Mouse (Mus musculus) testis, adult 2 months (tissue): ENCODE results near the gene Stpg1. TPM values are rescaled to one million over a fixed set of nuclear protein-coding genes. Genes with fewer than 3 reads are reported as not detected.

ENCODE experiments used
- H3K27ac ChIP-seq: fragments of 200-500 bp; 2 replicates; pipeline ENCODE4 v1.5.1; 2012; ENCODE audit warnings: low read depth, low read length; ENCODE audit not compliant: control insufficient read depth, insufficient read depth
- H3K27me3 ChIP-seq: fragments of 200-500 bp; 2 replicates; pipeline ENCODE4 v1.6.1; 2012; ENCODE audit warnings: mild to moderate bottlenecking, low read length, moderate library complexity; ENCODE audit not compliant: control insufficient read depth, insufficient read depth
- H3K36me3 ChIP-seq: fragments of 200-500 bp; 2 replicates; pipeline ENCODE4 v1.6.1; 2012; ENCODE audit warnings: mild to moderate bottlenecking, low read length; ENCODE audit not compliant: control insufficient read depth, insufficient read depth
- H3K4me1 ChIP-seq: fragments of 200-500 bp; 2 replicates; pipeline ENCODE4 v1.6.1; 2012; ENCODE audit warnings: low read length; ENCODE audit not compliant: control insufficient read depth, insufficient read depth
- H3K4me3 ChIP-seq: fragments of 200-500 bp; 2 replicates; pipeline ENCODE4 v1.5.1; 2012; ENCODE audit warnings: low read depth, mild to moderate bottlenecking, low read length, moderate library complexity, mixed read lengths; ENCODE audit not compliant: control insufficient read depth
- CTCF ChIP-seq: fragments of 200-500 bp; IDR thresholded peaks from 2 replicates; pipeline ENCODE4 v1.5.1; 2012; ENCODE audit warnings: low read depth, mild to moderate bottlenecking, inconsistent platforms, low read length, moderate library complexity; ENCODE audit not compliant: control insufficient read depth, insufficient read depth, insufficient replicate concordance
- POLR2A ChIP-seq: fragments of 200-500 bp; IDR thresholded peaks from 2 replicates; pipeline ENCODE4 v1.6.1; 2012; ENCODE audit warnings: low read depth, mild to moderate bottlenecking, inconsistent platforms, low read length, moderate library complexity; ENCODE audit not compliant: control insufficient read depth
- polyA plus RNA-seq: library from polyadenylated mRNA; depleted of rRNA; stranded (reverse); fragments of >200 nt; gene quantifications from 2 replicates; pipeline ENCODE4 v1.2.3, GENCODE M21; 2012

Gene Stpg1
- polyA plus RNA-seq, 1 experiment, result 126 TPM

- no peaks in the 10 kb centered on the region for H3K27me3 ChIP-seq
- H3K4me1 ChIP-seq, result no peaks in the 10 kb centered on the region
- TF ChIP-seq CTCF, result no peak
- no peak for TF ChIP-seq POLR2A
Observed at GRCm38 (mm10) chr4:135540057-135540456, 45.5 kb downstream of the Stpg1 start.

GRCm38 (mm10) chr4:135544284-135544683 lies 49.7 kb downstream of the Stpg1 start:
- H3K4me1 ChIP-seq, result no peaks in the 10 kb centered on the region
- no peak overlapping the region for H3K4me3 ChIP-seq
- no peaks in the 10 kb centered on the region for H3K36me3 ChIP-seq
- H3K27ac ChIP-seq, result no peak overlapping the region
- H3K27me3 ChIP-seq, result no peaks in the 10 kb centered on the region
- TF ChIP-seq POLR2A (no peak), CTCF (no peak)

More at GRCm38 (mm10) chr4:135540057-135540456, 45.5 kb downstream of the Stpg1 start:
- no peak overlapping the region for H3K27ac ChIP-seq
- H3K4me3 ChIP-seq, result no peak overlapping the region
- no peaks in the 10 kb centered on the region for H3K36me3 ChIP-seq

- no peak overlapping the region for H3K4me3 ChIP-seq
- no peaks in the 10 kb centered on the region for H3K36me3 ChIP-seq
- TF ChIP-seq CTCF, result no peak
- no peak for TF ChIP-seq POLR2A
- H3K27me3 ChIP-seq, result no peaks in the 10 kb centered on the region
- no peaks in the 10 kb centered on the region for H3K4me1 ChIP-seq
- H3K27ac ChIP-seq, result no peak overlapping the region
Observed at GRCm38 (mm10) chr4:135545080-135545511, 50.5 kb downstream of the Stpg1 start.

GRCm38 (mm10) chr4:135546008-135546407 lies 51.4 kb downstream of the Stpg1 start:
- Histone ChIP-seq H3K27me3 (no peaks in the 10 kb centered on the region), H3K4me1 (no peaks in the 10 kb centered on the region), H3K36me3 (no peaks in the 10 kb centered on the region), H3K4me3 (no peak overlapping the region), H3K27ac (no peak overlapping the region)
- TF ChIP-seq CTCF (no peak), POLR2A (no peak)

DNA sequence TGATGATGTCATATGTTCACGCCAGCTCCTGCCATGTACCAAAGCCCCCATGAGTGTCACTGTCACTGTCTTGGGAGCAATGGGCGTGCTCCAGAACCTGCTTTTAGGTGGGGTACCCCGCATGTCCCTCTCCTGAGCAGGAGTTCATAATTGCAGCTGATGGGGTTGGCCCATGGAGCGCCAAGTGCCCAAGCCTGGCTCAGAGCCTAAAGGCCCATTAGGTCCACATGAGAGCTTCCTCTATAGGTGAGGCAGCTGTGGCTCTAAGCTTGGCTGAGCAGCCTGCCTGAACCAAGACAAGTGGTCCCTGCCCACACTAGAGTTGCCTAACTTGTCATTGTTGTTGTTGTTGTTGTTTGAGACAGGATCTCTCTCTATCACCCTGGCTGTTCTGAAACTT lies 52.2 kb downstream of the Stpg1 start:
- TF ChIP-seq CTCF (no peak), POLR2A (no peak)
- H3K27me3 ChIP-seq, result no peaks in the 10 kb centered on the region
- no peak overlapping the region for H3K4me3 ChIP-seq
- no peaks in the 10 kb centered on the region for H3K4me1 ChIP-seq
- H3K36me3 ChIP-seq, result no peaks in the 10 kb centered on the region
- H3K27ac ChIP-seq, result no peak overlapping the region

DNA sequence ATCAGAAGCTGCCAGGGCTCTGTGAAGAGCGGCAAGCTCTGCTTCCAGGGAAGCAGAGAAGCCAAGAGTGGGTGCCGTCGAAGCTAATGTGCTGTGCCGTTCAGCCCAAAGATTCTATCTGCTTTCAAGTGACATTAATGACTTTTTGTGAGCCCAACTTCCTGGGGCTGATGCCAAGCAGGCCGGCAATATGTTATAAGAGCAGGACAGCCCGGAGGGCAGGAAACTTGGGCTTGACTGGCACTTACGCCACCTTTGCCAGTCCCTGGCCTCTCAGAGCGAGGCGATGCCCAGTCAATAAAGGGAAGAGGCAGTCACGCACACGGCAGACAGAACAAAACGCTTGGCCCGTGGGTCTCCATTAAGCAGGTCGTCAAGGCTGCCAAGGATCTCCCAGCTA lies 53.0 kb downstream of the Stpg1 start:
- Histone ChIP-seq H3K27ac (no peak overlapping the region), H3K27me3 (no peaks in the 10 kb centered on the region), H3K4me1 (no peaks in the 10 kb centered on the region), H3K4me3 (no peak overlapping the region), H3K36me3 (no peaks in the 10 kb centered on the region)
- TF ChIP-seq POLR2A (no peak), CTCF (no peak)

DNA sequence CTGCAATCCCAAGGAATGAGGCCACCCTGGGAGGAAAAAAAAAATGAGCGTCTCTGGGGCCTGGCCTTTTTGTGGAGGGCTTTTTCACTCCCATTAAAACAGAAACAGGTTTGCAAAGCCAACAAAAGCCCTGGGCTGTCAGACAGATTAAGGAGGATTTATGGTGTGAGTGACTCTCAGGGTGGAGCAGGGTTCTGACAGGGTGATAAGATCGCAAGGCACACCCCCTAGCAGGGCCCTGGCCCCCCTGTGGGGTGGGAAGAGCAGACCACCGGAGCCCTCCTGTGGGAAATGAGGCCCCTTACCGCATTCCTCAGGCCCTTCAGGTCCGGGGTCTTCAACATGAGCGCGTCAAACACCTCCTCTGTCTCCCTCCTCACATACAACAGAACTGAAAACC lies 53.5 kb downstream of the Stpg1 start:
- no peaks in the 10 kb centered on the region for H3K27me3 ChIP-seq

DNA sequence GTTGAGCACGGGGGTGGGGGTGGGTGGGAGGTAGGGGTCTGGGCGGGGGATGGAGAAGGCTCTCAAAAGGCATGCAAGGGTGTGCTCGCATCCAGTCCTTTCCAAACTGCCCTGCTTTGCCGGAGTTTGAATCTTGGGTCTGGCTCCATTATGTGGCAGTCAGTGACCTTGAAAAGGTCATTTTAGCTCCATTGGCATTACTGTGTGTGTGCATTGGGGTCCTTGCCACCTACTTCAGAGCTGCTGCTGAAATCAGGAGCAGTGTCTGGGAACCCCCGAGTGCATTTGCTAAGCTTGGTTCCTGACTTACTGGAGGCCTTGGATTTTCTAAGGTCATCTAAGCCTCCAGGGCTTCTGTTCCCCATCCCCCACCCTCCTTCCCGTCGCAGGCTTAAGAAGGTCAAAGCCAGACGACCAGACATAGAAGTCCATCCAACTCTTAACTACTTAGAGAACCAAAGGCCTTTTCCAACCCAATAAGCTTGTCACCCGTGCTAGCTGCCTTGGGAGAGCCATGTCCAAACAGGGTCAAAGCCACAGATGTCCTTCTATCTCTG lies 54.0 kb downstream of the Stpg1 start:
- Histone ChIP-seq H3K4me1 (no peaks in the 10 kb centered on the region), H3K27ac (no peak overlapping the region), H3K4me3 (no peak overlapping the region), H3K36me3 (no peaks in the 10 kb centered on the region), H3K27me3 (no peaks in the 10 kb centered on the region)
- no peak for TF ChIP-seq CTCF
- TF ChIP-seq POLR2A, result no peak

More for the DNA sequence above, 53.5 kb downstream of the Stpg1 start:
- Histone ChIP-seq H3K4me3 (no peak overlapping the region), H3K4me1 (no peaks in the 10 kb centered on the region), H3K27ac (no peak overlapping the region), H3K36me3 (no peaks in the 10 kb centered on the region)
- TF ChIP-seq CTCF, result no peak
- no peak for TF ChIP-seq POLR2A
